Mouse (Mus musculus) inflammation-experienced regulatory T-cells, adult 6 months (primary cell): ENCODE measurements around the gene Cacng7. TPM values are rescaled to one million over a fixed set of nuclear protein-coding genes. Genes with fewer than 3 reads are reported as not detected.

Experiments
- ATAC-seq: one replicate; pipeline ENCODE4 v1.8.0; 2017
- polyA plus RNA-seq, 3 experiments: library from polyadenylated mRNA; unstranded; fragments of 100-300 nt; shearing (Covaris generic); gene quantifications; one replicate each; pipeline ENCODE4 v1.2.1; 2017

The Cacng7 gene
- polyA plus RNA-seq, 3 experiments from 2014 or later = not detected

DNA sequence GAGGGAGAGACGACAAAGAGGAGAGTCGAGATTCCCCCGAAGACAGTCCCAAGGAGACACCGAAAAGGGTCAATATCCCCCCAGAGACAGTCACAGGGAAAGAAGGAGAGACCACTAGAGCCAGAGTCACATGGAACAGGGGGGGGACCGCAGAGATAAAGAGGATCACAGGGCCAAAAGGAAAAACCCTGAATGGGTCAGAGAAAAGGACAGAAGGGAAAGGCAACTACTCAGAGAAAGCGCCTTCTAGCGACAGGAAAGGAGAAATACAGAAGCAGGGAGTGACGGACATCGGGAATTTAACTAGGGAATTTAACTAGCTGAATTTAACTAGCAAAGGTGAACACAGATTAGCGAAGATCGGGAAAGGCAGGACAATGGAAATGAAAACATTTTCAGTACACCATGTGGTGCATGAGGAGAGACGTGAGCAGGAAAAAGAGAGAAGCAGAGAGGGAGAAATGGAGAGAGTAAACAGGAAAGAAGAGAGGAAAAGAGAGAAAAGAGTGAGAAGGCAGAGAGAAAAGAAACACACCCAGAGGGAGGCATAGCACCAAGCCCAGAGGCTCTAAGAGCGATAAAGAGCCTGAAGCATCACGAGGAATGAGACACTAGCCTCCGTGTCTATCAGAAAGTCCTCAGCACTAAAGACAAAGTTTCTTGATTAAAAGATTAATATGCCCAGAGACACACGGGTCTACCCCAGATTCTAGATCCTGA is 30.0 kb upstream of the Cacng7 start:
- ATAC-seq = no peak

DNA sequence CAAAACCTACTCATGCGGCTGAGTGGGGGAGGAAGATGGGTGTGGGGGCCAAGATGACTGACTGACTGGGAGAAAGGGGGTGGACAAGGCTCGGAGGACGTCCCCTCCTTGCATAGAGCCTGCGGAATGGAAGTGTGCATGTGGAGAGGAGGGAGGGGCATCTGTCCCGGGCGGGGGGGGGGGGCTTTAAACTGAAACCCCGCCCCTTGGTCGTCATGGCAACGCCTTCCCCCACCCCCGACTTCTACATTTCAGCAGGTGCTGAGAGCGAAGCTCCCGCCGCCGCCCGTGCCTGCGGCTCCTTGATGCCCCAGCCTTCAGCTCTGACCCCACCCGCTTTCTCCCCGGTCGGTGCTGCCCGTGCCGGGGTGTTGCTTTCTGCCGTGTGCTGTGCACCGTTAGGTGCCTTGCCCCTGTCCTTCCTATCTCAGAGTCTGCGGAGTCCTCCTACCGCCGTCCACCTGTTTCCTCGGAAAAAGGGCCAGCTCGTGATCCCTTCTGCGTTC is 29.4 kb upstream of the Cacng7 start:
- no peak for ATAC-seq

DNA sequence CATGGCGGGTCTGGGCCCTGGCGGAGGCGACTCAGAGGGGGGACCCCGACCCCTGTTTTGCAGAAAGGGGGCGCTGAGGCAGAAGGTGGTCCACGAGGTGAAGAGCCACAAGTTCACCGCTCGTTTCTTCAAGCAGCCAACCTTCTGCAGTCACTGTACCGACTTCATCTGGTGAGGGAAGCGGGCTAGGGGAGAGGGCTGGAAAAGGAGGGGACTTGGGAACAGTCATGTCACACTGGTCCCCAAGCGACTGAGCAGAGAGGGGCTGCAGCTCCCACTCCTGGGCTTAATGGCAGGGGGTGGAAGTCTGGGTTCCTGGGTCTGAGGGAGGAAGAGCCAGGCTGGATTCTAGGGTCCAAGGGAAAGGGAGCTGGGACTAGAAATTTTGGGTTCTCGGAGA is 29.0 kb upstream of the Cacng7 start:
- no peak for ATAC-seq

DNA sequence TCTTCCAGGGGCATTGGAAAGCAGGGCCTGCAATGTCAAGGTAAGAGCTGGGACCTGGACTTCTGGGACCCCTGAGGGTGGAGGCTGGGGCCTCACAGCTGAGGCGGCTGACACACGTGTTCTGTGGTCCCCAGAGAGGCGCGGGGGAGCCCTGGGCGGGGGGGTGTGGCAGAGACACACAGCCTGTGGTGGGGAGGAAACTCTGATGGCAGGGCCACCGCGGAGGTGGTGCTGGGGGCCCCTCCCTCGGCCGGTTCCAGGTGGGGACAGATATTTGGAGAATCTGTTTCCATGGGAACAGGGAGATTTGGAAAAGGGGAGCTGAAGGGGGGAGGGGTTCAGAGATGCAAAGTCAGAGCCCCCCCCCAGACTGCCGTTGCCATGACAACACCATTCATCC is 28.5 kb upstream of the Cacng7 start:
- no peak for ATAC-seq

DNA sequence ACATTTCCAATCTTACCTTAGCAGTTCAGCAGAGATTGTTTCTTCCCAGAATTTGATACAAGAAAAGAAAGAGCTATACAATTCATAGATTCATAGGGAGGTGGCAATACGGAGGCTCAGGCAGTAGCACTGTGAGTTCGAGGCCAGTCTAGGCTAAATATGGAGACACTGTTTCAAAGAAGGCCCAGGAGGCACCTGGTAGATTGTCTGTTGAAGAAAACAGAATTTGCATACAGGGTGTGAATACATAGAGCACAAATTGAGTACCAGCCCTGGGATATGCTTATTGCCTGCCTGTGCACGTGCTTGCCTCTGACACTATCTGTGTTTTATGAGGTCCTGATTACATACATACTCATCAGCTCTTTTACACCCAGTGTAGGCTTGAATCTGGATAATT is 26.4 kb upstream of the Cacng7 start:
- ATAC-seq = no peak

GRCm38 (mm10) chr7:3308646-3309045 is 24.1 kb upstream of the Cacng7 start:
- ATAC-seq = no peak

- ATAC-seq = no peak
Measured at GRCm38 (mm10) chr7:3310233-3310632, 22.5 kb upstream of the Cacng7 start.

DNA sequence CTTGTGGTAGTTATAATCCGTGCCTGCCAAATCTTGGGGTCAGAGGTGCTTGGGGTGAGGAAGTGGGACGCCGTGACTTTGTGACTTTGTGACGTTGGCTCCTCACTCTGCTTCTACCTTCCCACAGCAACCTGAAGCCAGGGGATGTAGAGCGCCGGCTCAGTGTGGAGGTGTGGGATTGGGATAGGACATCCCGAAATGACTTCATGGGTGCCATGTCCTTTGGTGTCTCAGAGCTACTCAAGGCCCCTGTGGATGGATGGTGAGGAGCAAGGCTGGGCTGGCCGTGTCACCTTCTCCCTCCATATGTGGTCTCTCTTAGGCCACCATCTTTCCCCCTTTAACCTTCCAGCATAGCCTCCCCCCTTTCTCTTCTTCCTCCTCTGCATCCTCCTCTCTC is 19.2 kb upstream of the Cacng7 start:
- no peak for ATAC-seq

- ATAC-seq = no peak
Measured at GRCm38 (mm10) chr7:3314121-3314520, 18.6 kb upstream of the Cacng7 start.

DNA sequence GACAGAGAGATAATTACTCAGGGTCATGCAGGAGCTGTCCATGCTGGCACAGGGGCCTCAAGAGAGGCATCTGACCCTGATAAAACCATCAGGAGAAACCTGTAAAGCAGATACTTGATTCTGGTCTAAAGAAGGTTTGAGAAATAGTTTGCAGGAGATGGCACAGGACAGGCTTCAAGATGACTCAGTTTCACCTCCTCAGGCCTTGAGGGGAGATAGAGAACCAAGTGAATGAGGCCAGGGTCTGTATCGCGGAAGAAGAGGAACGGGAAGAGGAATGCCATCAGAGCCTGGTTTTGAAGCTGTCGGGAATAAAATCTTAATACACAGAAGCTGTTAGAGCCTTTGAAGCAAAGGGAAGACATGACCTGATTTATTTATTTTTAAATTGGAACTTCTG is 15.1 kb upstream of the Cacng7 start:
- no peak for ATAC-seq

- ATAC-seq = no peak
Measured at GRCm38 (mm10) chr7:3320856-3321255, 11.9 kb upstream of the Cacng7 start.

GRCm38 (mm10) chr7:3323826-3324225 is 8.9 kb upstream of the Cacng7 start:
- no peak for ATAC-seq

DNA sequence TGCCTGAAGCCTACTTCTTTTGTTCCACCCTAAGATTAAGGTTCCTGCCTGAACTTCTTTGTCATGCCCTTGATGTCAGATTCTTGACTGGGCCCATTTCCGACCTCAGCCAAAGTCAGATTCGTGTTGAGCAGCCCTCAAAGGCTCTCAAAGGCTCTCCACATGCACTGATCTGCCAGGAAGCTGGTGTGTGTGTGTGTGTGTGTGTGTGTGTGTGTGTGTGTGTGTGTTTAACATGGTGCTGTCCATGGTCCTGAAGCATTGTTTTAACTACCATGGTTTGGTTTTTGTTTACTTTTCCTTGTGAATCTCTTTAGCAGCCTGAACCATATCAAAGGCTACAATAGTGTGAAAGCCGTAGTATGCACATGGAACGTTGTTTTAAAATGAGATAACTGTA is 4.8 kb upstream of the Cacng7 start:
- no peak for ATAC-seq

DNA sequence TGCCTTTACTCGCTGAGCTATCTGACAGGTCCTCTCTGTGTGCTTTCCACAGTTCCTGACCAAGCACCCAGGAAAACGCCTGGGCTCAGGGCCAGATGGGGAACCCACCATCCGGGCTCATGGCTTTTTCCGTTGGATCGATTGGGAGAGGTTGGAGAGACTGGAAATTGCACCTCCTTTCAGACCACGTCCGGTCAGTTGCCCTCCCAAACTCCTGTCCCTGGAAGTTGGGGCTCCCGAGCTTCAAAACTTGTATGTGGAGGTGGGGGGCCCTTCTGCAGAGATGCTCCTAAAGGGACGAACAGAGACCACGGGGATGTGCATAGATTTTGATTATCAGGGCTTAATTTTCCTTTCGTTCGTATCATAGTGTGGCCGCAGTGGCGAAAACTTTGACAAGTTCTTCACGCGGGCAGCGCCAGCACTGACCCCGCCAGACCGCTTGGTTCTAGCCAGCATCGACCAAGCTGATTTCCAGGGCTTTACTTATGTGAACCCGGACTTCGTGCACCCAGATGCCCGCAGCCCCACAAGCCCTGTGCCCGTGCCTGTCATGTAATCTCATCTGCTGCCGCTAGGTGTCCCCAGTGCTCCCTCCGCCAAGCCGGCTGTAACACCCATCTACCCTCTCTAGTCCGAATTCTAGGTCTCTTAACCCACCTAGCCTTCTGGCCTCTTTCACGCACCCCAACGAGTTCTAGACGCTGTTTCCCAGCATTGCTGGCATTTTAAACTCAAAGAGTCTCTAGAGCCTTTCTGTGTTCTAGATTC is 2.8 kb upstream of the Cacng7 start:
- ATAC-seq = no peak

GRCm38 (mm10) chr7:3331171-3331570 is 1.6 kb upstream of the Cacng7 start:
- no peak for ATAC-seq

DNA sequence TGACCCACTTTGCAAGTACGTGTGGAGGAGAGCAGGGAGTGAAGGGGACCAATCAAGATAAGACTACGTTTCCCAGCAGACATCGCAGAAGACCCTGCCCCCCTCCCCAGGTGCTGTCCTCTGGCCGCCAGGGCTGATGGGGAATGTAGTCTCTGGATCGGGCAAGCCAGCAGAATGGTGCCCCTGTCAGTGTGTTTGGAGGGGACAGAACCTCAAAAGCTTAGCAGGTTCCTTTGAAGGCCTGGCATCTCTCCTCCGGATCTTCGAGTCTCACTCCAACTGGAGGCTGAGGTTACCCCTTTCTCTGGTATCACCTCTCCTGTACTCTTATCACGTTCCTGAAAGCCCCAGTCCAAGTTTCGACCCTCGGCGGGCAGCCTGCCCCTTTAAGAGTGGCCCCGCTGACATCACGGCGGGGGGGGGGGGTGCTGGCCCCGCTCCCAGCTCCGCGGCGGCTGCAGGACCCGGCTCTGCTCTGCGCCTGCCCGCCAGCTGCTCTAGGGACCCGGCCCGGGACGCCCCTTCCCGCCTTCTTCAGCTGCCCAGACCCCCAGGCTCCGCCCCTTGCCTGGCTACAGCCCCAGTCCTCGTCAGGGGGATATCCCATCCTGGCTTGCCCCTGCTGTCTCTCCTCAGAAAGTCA is 1.1 kb upstream of the Cacng7 start:
- no peak for ATAC-seq

DNA sequence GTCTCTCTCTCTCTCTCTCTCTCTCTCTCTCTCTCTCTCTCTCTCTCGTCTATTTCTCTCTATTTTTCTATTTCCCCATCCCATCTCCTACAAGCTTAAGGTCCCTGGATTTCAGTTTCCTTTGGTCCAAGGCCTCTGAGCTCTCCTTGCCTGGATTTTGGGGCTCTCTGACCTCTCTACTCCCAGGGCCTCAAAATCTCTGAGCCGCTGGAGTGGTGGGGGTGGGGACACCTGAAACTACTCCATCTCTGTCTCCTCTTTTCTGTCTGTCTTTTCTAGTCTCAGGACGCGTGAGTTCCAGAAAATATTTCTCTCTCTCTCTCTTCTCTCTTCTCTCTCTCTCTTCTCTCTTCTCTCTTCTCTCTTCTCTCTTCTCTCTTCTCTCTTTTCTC is 535 bp upstream of the Cacng7 start:
- no peak for ATAC-seq

GRCm38 (mm10) chr7:3333542-3333941 is 787 bp downstream of the Cacng7 start:
- ATAC-seq = no peak

- no peak for ATAC-seq
Measured at GRCm38 (mm10) chr7:3336412-3336811, 3.7 kb downstream of the Cacng7 start.

DNA sequence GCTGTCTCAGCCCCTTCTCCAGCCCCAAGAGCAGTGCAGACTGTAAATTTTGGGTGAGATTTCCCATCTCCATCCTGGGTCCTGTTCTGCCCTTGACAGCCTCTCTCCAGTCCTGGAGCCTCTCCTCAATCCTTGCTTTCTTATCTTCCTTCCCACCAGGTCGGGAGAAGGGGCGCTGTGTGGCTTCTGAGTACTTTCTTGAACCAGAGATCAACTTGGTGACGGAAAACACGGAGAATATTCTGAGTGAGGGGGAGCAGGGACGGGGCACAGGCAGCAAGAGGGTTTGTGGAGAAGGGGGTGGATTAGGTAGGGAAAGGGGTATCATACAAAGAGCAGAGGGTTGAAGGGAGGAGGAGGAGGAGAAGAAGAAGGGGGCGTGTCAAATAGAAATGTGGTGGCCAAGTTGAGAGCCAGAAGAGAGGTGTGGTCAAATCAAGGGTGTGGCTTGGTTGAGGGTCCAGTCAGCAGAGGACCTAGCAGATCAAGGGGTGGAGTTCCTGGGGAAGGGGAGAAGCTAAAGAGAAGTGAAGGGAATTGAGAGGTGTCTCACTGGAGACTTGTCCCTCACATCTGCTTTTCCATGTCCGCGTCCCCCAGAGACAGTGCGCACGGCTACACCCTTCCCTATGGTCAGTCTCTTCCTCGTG is 5.7 kb downstream of the Cacng7 start:
- no peak for ATAC-seq

DNA sequence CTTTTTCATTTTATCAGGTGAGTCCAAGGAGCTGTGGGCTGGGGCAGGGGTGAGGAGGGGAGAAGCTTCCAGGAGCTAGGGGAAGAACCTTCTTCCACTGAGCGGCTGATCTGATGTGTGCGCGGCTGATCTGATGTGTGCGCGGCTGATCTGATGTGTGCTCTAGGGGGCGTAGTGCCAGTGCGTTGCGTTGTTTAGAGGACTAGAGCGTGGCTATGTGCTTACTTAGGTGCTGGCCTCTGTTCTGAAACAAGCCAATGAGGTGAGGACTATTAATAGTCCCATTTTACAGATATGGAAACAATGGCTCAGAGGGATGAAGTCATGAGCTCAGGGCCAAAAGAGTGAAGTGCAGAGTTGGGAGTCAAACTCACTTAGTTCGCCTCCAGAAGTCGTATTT is 6.3 kb downstream of the Cacng7 start:
- ATAC-seq = no peak

GRCm38 (mm10) chr7:3343861-3344260 is 11.1 kb downstream of the Cacng7 start:
- ATAC-seq = no peak

DNA sequence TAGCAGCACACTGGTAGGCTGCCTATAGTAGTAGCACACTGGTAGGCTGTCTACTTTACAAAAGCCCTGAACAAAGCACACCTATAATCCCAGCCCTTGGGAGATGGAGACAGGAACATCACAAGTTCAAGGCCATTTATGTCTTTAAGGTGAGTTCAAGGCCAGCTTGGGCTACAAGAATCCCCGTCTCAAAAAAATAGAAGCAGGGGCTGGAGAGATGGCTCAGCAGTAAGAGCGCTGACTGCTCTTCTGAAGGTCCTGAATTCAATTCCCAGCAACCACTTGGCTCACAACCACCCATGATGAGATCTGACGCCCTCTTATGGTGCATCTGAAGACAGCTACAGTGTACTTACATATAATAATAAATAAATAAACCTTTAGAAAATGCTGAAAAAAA is 12.5 kb downstream of the Cacng7 start:
- ATAC-seq = no peak
